Mouse (Mus musculus) thymus, postnatal 4 days (tissue): ENCODE data around the gene Hacd3.
A peak's percentile ranks its signal among the peaks of the same experiment; 100 is the strongest.
"Not testable (repeated sequence)": the region's sequence is repeated elsewhere in the genome, so short reads cannot be mapped to it uniquely, and the experiment has no call there.

Source experiments
- DNase-seq: peaks from one replicate; pipeline ENCODE4 v3.0.0; 2021

Gene Hacd3

GRCm38 (mm10) chr9:65016978-65017827 lies 4.3 kb downstream of the Hacd3 start:
- no peak for DNase-seq

- DNase-seq, result no peak
These were observed 5.1 kb downstream of the Hacd3 start for GRCm38 (mm10) chr9:65016241-65016977.

- no peak for DNase-seq
These were observed 5.9 kb downstream of the Hacd3 start for GRCm38 (mm10) chr9:65015461-65016222.

- DNase-seq, result peak; percentile 63
These were observed 10.2 kb downstream of the Hacd3 start for GRCm38 (mm10) chr9:65011304-65011703.

GRCm38 (mm10) chr9:65010632-65011031 lies 10.9 kb downstream of the Hacd3 start:
- DNase-seq, result peak; percentile 19

GRCm38 (mm10) chr9:65005737-65006136 lies 15.8 kb downstream of the Hacd3 start:
- DNase-seq, result no peak

GRCm38 (mm10) chr9:65001481-65001880 lies 20.0 kb downstream of the Hacd3 start:
- no peak for DNase-seq

GRCm38 (mm10) chr9:64995464-64995863 lies 26.0 kb downstream of the Hacd3 start:
- DNase-seq, result not testable (repeated sequence)

GRCm38 (mm10) chr9:64990291-64990690 lies 31.2 kb downstream of the Hacd3 start:
- DNase-seq, result no peak

- no peak for DNase-seq
These were observed 33.0 kb downstream of the Hacd3 start for GRCm38 (mm10) chr9:64988443-64988842.

- no peak for DNase-seq
These were observed 33.8 kb downstream of the Hacd3 start for GRCm38 (mm10) chr9:64987651-64988050.

GRCm38 (mm10) chr9:64985807-64986206 lies 35.7 kb downstream of the Hacd3 start:
- DNase-seq, result no peak

- no peak for DNase-seq
These were observed 36.3 kb downstream of the Hacd3 start for GRCm38 (mm10) chr9:64985037-64985794.

GRCm38 (mm10) chr9:64981904-64982303 lies 39.6 kb downstream of the Hacd3 start:
- DNase-seq, result no peak

- no peak for DNase-seq
These were observed 40.9 kb downstream of the Hacd3 start for GRCm38 (mm10) chr9:64980548-64980947.

GRCm38 (mm10) chr9:64960978-64961320 lies 60.5 kb downstream of the Hacd3 start:
- DNase-seq, result no peak

GRCm38 (mm10) chr9:64960117-64960977 lies 61.1 kb downstream of the Hacd3 start, which contains the start of gene Ints14:
TSS of gene Ints14 (plus strand) at chr9:64960905.
- peak; percentile 98 for DNase-seq

- DNase-seq, result no peak
These were observed 64.2 kb downstream of the Hacd3 start for GRCm38 (mm10) chr9:64957276-64957675.

GRCm38 (mm10) chr9:64956337-64956736 lies 65.2 kb downstream of the Hacd3 start:
- peak; percentile 77 for DNase-seq

- no peak for DNase-seq
These were observed 68.3 kb downstream of the Hacd3 start for GRCm38 (mm10) chr9:64953190-64953589.

- DNase-seq, result no peak
These were observed 69.4 kb downstream of the Hacd3 start for GRCm38 (mm10) chr9:64952055-64952454.
